Mouse (Mus musculus): ENCODE measurements around the gene Tyk2.

- TF ChIP-seq CTCF (IDR thresholded peaks at IDR 0.05; ENCODE audit: borderline replicate concordance, control insufficient read depth, extremely low read depth, insufficient read depth, low read length, poor library complexity) (peak; percentile 98), POLR2A (IDR thresholded peaks at IDR 0.05; ENCODE audit: control insufficient read depth, extremely low read depth, insufficient read depth, low read length, poor library complexity) (no peak)
Observed at GRCm38 (mm10) chr9:21161209-21161909, 30.3 kb upstream of the Tyk2 start.
